Mouse (Mus musculus): Measurements from ENCODE around the gene Olfr943. TPM values are rescaled to one million over a fixed set of nuclear protein-coding genes. Genes with fewer than 3 reads are reported as not detected.

Gene Olfr943
- not detected for total RNA-seq (2021)
- long read RNA-seq, experiment 1 = 0 reads
- long read RNA-seq, experiment 2 = 0 reads

GRCm38 (mm10) chr9:39166004-39166403, at the start of gene Olfr943:
Gene Olfr943, plus strand, starts transcription at chr9:39166304.
- intact Hi-C loops (cut with DNase I) = no loop called here
- no peak for DNase-seq (ENCODE audit: low spot score in 2 of 2)

- intact Hi-C loops (cut with DNase I) = no loop called here
- DNase-seq (ENCODE audit: low spot score in 2 of 2) = no peak
Measured at GRCm38 (mm10) chr9:39127326-39127725, 38.8 kb upstream of the Olfr943 start.

GRCm38 (mm10) chr9:39127831-39128230, 38.3 kb upstream of the Olfr943 start, which contains the start of gene Olfr27:
Gene Olfr27, plus strand, starts transcription at chr9:39128131.
- no peak for DNase-seq (ENCODE audit: low spot score in 2 of 2)
- intact Hi-C loops (cut with DNase I) = no loop called here

- intact Hi-C loops (cut with DNase I) = no loop called here
- DNase-seq (ENCODE audit: low spot score in 2 of 2) = no peak
Measured at GRCm38 (mm10) chr9:39152401-39152800, 13.7 kb upstream of the Olfr943 start.

- intact Hi-C loops (cut with DNase I) = no loop called here
- no peak for DNase-seq (ENCODE audit: low spot score in 2 of 2)
Measured at GRCm38 (mm10) chr9:39201620-39202019, 35.5 kb downstream of the Olfr943 start, which contains the start of gene Olfr944. Gene Olfr944, plus strand, starts transcription at chr9:39201920.

Other genes with a start within 250 kb of the Olfr943 start
- gene Olfr930, start 236.5 kb upstream of the Olfr943 start, total RNA-seq (2021) = not detected
- not detected for gene Olfr933, start 194.0 kb upstream of the Olfr943 start, total RNA-seq (2021)
- gene Olfr934, start 178.0 kb upstream of the Olfr943 start, total RNA-seq (2021) = not detected
- gene Olfr935, start 166.6 kb upstream of the Olfr943 start, total RNA-seq (2021) = not detected
- gene Olfr146, start 142.9 kb upstream of the Olfr943 start, total RNA-seq (2021) = not detected
- gene Olfr937, start 101.4 kb upstream of the Olfr943 start, total RNA-seq (2021) = not detected
- not detected for gene Olfr938, start 87.4 kb upstream of the Olfr943 start, total RNA-seq (2021)
- gene Olfr27, start 38.2 kb upstream of the Olfr943 start, total RNA-seq (2021) = not detected
- not detected for gene Olfr944, start 35.6 kb downstream of the Olfr943 start, total RNA-seq (2021)
- not detected for gene Olfr1537, start 83.7 kb downstream of the Olfr943 start, total RNA-seq (2021)
- not detected for gene Olfr945, start 110.5 kb downstream of the Olfr943 start, total RNA-seq (2021)
- gene Olfr948, start 159.7 kb downstream of the Olfr943 start, total RNA-seq (2021) = not detected
- gene Olfr951, start 221.1 kb downstream of the Olfr943 start, total RNA-seq (2021) = not detected

Data from left cerebral cortex, postnatal 14 days (tissue).